In the genomic region with DNA sequence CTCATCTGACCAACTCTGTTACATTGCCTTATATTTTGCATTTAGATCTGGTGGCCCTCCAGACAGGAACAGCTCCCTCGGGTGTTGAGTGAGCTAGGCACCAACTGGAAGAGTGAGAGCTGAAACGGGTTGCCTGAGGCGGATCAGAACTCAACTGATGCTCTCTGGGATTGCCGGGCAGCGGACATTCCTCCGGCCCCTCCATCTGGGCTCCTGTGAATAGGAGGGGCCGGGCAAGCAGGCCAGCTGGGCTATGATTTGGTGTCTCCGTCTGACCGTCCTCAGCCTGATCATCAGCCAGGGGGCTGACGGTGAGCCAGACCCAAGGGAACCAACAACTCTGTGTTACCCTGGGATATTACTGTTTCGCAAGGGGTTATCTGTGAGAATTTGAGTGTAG, we compare ENCODE assay signal across 10 mouse cellular contexts. TPM values are rescaled to one million over a fixed set of nuclear protein-coding genes. Genes with fewer than 3 reads are reported as not detected.
A peak's percentile ranks its signal among the peaks of the same experiment; 100 is the strongest.
DNase-seq lines count a peak whose midpoint lies in the region; ATAC-seq lines count a peak whose summit lies in the region.
"Had no signal": no experiment of that assay in that cellular context is flagged by ENCODE, and none has a peak within 500 bp of the region (broad histone marks: within the 10 kb centered on the region; RNA-seq: fewer than 3 reads in every experiment).

No protein-coding gene starts in this region.

- H3K4me1 ChIP-seq in kidney, embryonic 14.5 days (ENCODE audit: control insufficient read depth, insufficient read depth, low read length) = peaks cover 34% of the 10 kb centered on the region
- peaks cover 22% of the 10 kb centered on the region for H3K4me1 ChIP-seq in hindbrain, embryonic 11.5 days (replicated peaks; ENCODE audit: control insufficient read depth, insufficient read depth, low read length)
- H3K4me1 ChIP-seq in midbrain, embryonic 10.5 days = peaks cover 76% of the 10 kb centered on the region
- H3K4me1 ChIP-seq in stomach, embryonic 14.5 days (ENCODE audit: control insufficient read depth, insufficient read depth, low read length) = peaks cover 46% of the 10 kb centered on the region

- intact Hi-C loops in heart, postnatal 36 days (cut with DNase I) = no loop called here

- WGBS in kidney, embryonic 14.5 days = 27% methylated on average over 11 of the region's 11 CpGs
- 42% methylated on average over 11 of the region's 11 CpGs for WGBS in hindbrain, embryonic 11.5 days
- WGBS in midbrain, embryonic 10.5 days = 35% methylated on average over 11 of the region's 11 CpGs
- WGBS in stomach, embryonic 14.5 days = 56% methylated on average over 11 of the region's 11 CpGs

- no peaks in the 10 kb centered on the region for H3K27me3 ChIP-seq in kidney, embryonic 14.5 days (ENCODE audit: control insufficient read depth, insufficient read depth, low read length)
- 0 out of 2 replicates have a peak, but pooled peaks cover 2% of the 10 kb centered on the region for H3K27me3 ChIP-seq in hindbrain, embryonic 11.5 days (ENCODE audit: control insufficient read depth, insufficient read depth, low read length)
- H3K27me3 ChIP-seq in midbrain, embryonic 10.5 days (ENCODE audit: low read depth, poor library complexity, severe bottlenecking) = peaks cover 17% of the 10 kb centered on the region
- no peaks in the 10 kb centered on the region for H3K27me3 ChIP-seq in stomach, embryonic 14.5 days (ENCODE audit: control insufficient read depth, insufficient read depth, low read length)

- peak overlapping the region; percentile 81 for H3K4me2 ChIP-seq in kidney, embryonic 14.5 days (replicated peaks; ENCODE audit: low read depth, low read length)
- peak overlapping the region; percentile 86 for H3K4me2 ChIP-seq in hindbrain, embryonic 11.5 days (replicated peaks; ENCODE audit: low read depth, low read length)
- peak overlapping the region; percentile 78 for H3K4me2 ChIP-seq in stomach, embryonic 14.5 days (replicated peaks; ENCODE audit: low read depth, low read length)
- H3K4me2 ChIP-seq: liver, embryonic 15.5 days had no signal

- no peaks in the 10 kb centered on the region for H3K9me3 ChIP-seq in kidney, embryonic 14.5 days (ENCODE audit: control insufficient read depth, low read length)
- H3K9me3 ChIP-seq in hindbrain, embryonic 11.5 days (ENCODE audit: control insufficient read depth, low read length) = no peaks in the 10 kb centered on the region
- no peaks in the 10 kb centered on the region for H3K9me3 ChIP-seq in midbrain, embryonic 10.5 days (replicated peaks)
- no peaks in the 10 kb centered on the region for H3K9me3 ChIP-seq in stomach, embryonic 14.5 days (ENCODE audit: control insufficient read depth, low read depth, low read length)
- H3K9me3 ChIP-seq: liver, embryonic 15.5 days had no signal

- H3K36me3 ChIP-seq in kidney, embryonic 14.5 days (ENCODE audit: control insufficient read depth, insufficient read depth, low read length) = peaks cover 13% of the 10 kb centered on the region; the same call in 1 of the 2 replicates
- no peaks in the 10 kb centered on the region for H3K36me3 ChIP-seq in hindbrain, embryonic 11.5 days (ENCODE audit: control insufficient read depth, insufficient read depth, low read length)
- peaks cover 40% of the 10 kb centered on the region for H3K36me3 ChIP-seq in midbrain, embryonic 10.5 days
- peaks cover 8% of the 10 kb centered on the region; the same call in 1 of the 2 replicates for H3K36me3 ChIP-seq in stomach, embryonic 14.5 days (ENCODE audit: control insufficient read depth, insufficient read depth, low read length)
- H3K36me3 ChIP-seq: liver, embryonic 15.5 days had no signal

- DNase-seq in kidney, adult 9 months = no peak
- DNase-seq in hindbrain, embryonic 11.5 days (ENCODE audit: low spot score) = peak; percentile 23
- DNase-seq in midbrain, embryonic 10.5 days (ENCODE audit: low spot score) = peak; percentile 43
- no peak for DNase-seq in thymus, postnatal 4 days
- no peak for DNase-seq in heart, postnatal 36 days
- no peak for DNase-seq in gastrocnemius, adult 18-20 months (ENCODE audit: low spot score)

- no peak overlapping the region; the same call in 1 of the 2 replicates for H3K4me3 ChIP-seq in kidney, embryonic 14.5 days (ENCODE audit: low read length)
- peak overlapping the region; percentile 62 for H3K4me3 ChIP-seq in hindbrain, embryonic 11.5 days (ENCODE audit: low read depth, low read length)
- peak overlapping the region; percentile 79 for H3K4me3 ChIP-seq in midbrain, embryonic 10.5 days
- peak overlapping the region; percentile 11 for H3K4me3 ChIP-seq in stomach, embryonic 14.5 days (ENCODE audit: low read depth, low read length)
- H3K4me3 ChIP-seq: erythroblast, embryonic 14.5 days; liver, embryonic 15.5 days had no signal

- peak overlapping the region; percentile 2; the same call in 1 of the 2 replicates for H3K9ac ChIP-seq in kidney, embryonic 14.5 days (ENCODE audit: low read depth, low read length)
- H3K9ac ChIP-seq in hindbrain, embryonic 11.5 days (ENCODE audit: low read depth, low read length) = 0 out of 2 replicates have a peak overlapping the region, but pooled peaks have one; percentile 19
- no peak overlapping the region for H3K9ac ChIP-seq in stomach, embryonic 14.5 days (replicated peaks; ENCODE audit: low read depth, low read length)
- H3K9ac ChIP-seq: liver, embryonic 15.5 days had no signal

- no peak overlapping the region for H3K27ac ChIP-seq in kidney, embryonic 14.5 days (ENCODE audit: low read depth, low read length)
- H3K27ac ChIP-seq in hindbrain, embryonic 11.5 days (ENCODE audit: low read depth, low read length) = no peak overlapping the region
- peak overlapping the region; percentile 93; the same call in 1 of the 2 replicates for H3K27ac ChIP-seq in midbrain, embryonic 10.5 days (replicated peaks)
- H3K27ac ChIP-seq in stomach, embryonic 14.5 days (ENCODE audit: low read length) = no peak overlapping the region
- H3K27ac ChIP-seq: liver, embryonic 15.5 days had no signal

- no peak for ATAC-seq in kidney, embryonic 14.5 days (ENCODE audit: low FRiP score, low TSS enrichment)
- no peak for ATAC-seq in hindbrain, embryonic 11.5 days (ENCODE audit: low FRiP score)
- no peak for ATAC-seq in stomach, embryonic 14.5 days (ENCODE audit: insufficient number of reproducible peaks, insufficient read depth, low FRiP score, low read depth)

RNA-seq across cellular contexts. Expression of a gene that starts 2.6 kb away (rescaled TPM):
- 37.8 and 41.8 TPM in 2 replicates for polyA plus RNA-seq in kidney, embryonic 14.5 days (2014; fragmentation: Nextera tagmentation; extraction: Ambion mirVana)
- 38.3 and 47.8 TPM in 2 replicates for polyA plus RNA-seq in hindbrain, embryonic 11.5 days (2014; fragmentation: Nextera tagmentation; extraction: Ambion mirVana)
- 76.2 and 95.8 TPM in 2 replicates for polyA plus RNA-seq in midbrain, embryonic 10.5 days (2016; fragmentation: Nextera tagmentation; extraction: Ambion mirVana)
- polyA plus RNA-seq in stomach, embryonic 14.5 days (2014; fragmentation: Nextera tagmentation; extraction: Ambion mirVana) = 41.5 and 48.1 TPM in 2 replicates
- under 1 TPM; 0.75 to 0.76 TPM for total RNA-seq in heart, postnatal 36 days (2021)
- total RNA-seq in gastrocnemius, adult 18-20 months (2021) = under 1 TPM in 1 of 2 experiments, not detected in 1; 0.19 TPM
- polyA plus RNA-seq: erythroblast, embryonic 14.5 days had no signal

RNA-seq across cellular contexts. Expression of a gene that starts 9.1 kb away (rescaled TPM):
- 0.74 and 0.97 TPM in 2 replicates for polyA plus RNA-seq in kidney, embryonic 14.5 days (2014; fragmentation: Nextera tagmentation; extraction: Ambion mirVana)
- polyA plus RNA-seq in hindbrain, embryonic 11.5 days (2014; fragmentation: Nextera tagmentation; extraction: Ambion mirVana) = 0.34 and 0.40 TPM in 2 replicates
- 0.09 and 0.16 TPM in 2 replicates for polyA plus RNA-seq in midbrain, embryonic 10.5 days (2016; fragmentation: Nextera tagmentation; extraction: Ambion mirVana)
- 0.43 and 0.45 TPM in 2 replicates for polyA plus RNA-seq in stomach, embryonic 14.5 days (2014; fragmentation: Nextera tagmentation; extraction: Ambion mirVana)
- total RNA-seq in heart, postnatal 36 days (2021) = 1 to 10 TPM; 1.1 to 1.5 TPM
- total RNA-seq in gastrocnemius, adult 18-20 months (2021) = under 1 TPM; 0.28 to 0.30 TPM
- polyA plus RNA-seq: erythroblast, embryonic 14.5 days had no signal

RNA-seq across cellular contexts. Expression of a gene that starts 15.6 kb away (rescaled TPM):
- polyA plus RNA-seq in kidney, embryonic 14.5 days (2014; fragmentation: Nextera tagmentation; extraction: Ambion mirVana) = 81.0 and 139 TPM in 2 replicates
- polyA plus RNA-seq in hindbrain, embryonic 11.5 days (2014; fragmentation: Nextera tagmentation; extraction: Ambion mirVana) = 41.1 and 43.4 TPM in 2 replicates
- polyA plus RNA-seq in midbrain, embryonic 10.5 days (2016; fragmentation: Nextera tagmentation; extraction: Ambion mirVana) = 70.8 and 79.2 TPM in 2 replicates
- polyA plus RNA-seq in stomach, embryonic 14.5 days (2014; fragmentation: Nextera tagmentation; extraction: Ambion mirVana) = 188 and 196 TPM in 2 replicates
- 10 to 100 TPM; 71.9 to 78.4 TPM for total RNA-seq in heart, postnatal 36 days (2021)
- total RNA-seq in gastrocnemius, adult 18-20 months (2021) = 10 to 100 TPM; 14.0 to 28.7 TPM

RNA-seq across cellular contexts. Expression of a gene that starts 36.4 kb away (rescaled TPM):
- 1.0 and 1.2 TPM in 2 replicates for polyA plus RNA-seq in kidney, embryonic 14.5 days (2014; fragmentation: Nextera tagmentation; extraction: Ambion mirVana)
- 3.7 and 4.8 TPM in 2 replicates for polyA plus RNA-seq in hindbrain, embryonic 11.5 days (2014; fragmentation: Nextera tagmentation; extraction: Ambion mirVana)
- polyA plus RNA-seq in midbrain, embryonic 10.5 days (2016; fragmentation: Nextera tagmentation; extraction: Ambion mirVana) = 1.0 and 1.7 TPM in 2 replicates
- polyA plus RNA-seq in stomach, embryonic 14.5 days (2014; fragmentation: Nextera tagmentation; extraction: Ambion mirVana) = 1.9 and 2.9 TPM in 2 replicates
- total RNA-seq in heart, postnatal 36 days (2021) = under 1 TPM; 0.14 to 0.92 TPM
- total RNA-seq in gastrocnemius, adult 18-20 months (2021) = under 1 TPM in 1 of 2 experiments, not detected in 1; 0.47 TPM

Comparison
In these comparisons a context has a peak if more than half of its experiments do, and no peak if none do; other contexts are left out.
1. DNase-seq: peak in hindbrain, embryonic 11.5 days (single experiment) and midbrain, embryonic 10.5 days (single experiment); none in kidney, adult 9 months (single experiment), thymus, postnatal 4 days (single experiment), heart, postnatal 36 days (0 of 2) and gastrocnemius, adult 18-20 months (single experiment).
2. Peak in every context shown above with its lines, with median percentiles within 50 percentile points of each other: H3K4me2 ChIP-seq.